Mouse (Mus musculus) monocyte, adult 2 months (primary cell): ENCODE results near the gene Rexo1.

ENCODE experiments used
- DNase-seq, 2 experiments: peaks; one replicate each; pipeline ENCODE4 v3.0.0; 2022; ENCODE audit warnings: low spot score in 2 of 2, low read depth in 1 of 2

Gene Rexo1

GRCm38 (mm10) chr10:80509412-80510272 is 51.7 kb downstream of the Rexo1 start:
- peak; percentile 54 to 80 for DNase-seq

- peak in 1 of 2 experiments; percentile 34 for DNase-seq
Measured at GRCm38 (mm10) chr10:80506222-80506621, 55.1 kb downstream of the Rexo1 start.

GRCm38 (mm10) chr10:80504724-80505123 is 56.6 kb downstream of the Rexo1 start:
- no peak for DNase-seq

- DNase-seq, result no peak
Measured at GRCm38 (mm10) chr10:80503599-80504220, 57.6 kb downstream of the Rexo1 start.

- no peak for DNase-seq
Measured at GRCm38 (mm10) chr10:80502819-80503314, 58.5 kb downstream of the Rexo1 start.

GRCm38 (mm10) chr10:80502291-80502690 is 59.1 kb downstream of the Rexo1 start:
- DNase-seq, result no peak

- DNase-seq, result no peak
Measured at GRCm38 (mm10) chr10:80496421-80496820, 64.9 kb downstream of the Rexo1 start.

GRCm38 (mm10) chr10:80495901-80496300 is 65.5 kb downstream of the Rexo1 start:
- no peak for DNase-seq

GRCm38 (mm10) chr10:80494732-80495131 is 66.6 kb downstream of the Rexo1 start, which contains the start of gene Onecut3:
Gene Onecut3 (plus strand): TSS chr10:80494835.
- DNase-seq, result no peak
